Mouse (Mus musculus) heart, adult 2 months (tissue): ENCODE results near the gene Spns2.

Source experiments
- CTCF ChIP-seq: fragments of 200-600 bp; IDR thresholded peaks from 2 replicates; pipeline ENCODE4 v1.8.1; 2022; ENCODE audit warnings: antibody characterized with exemption, mild to moderate bottlenecking, moderate library complexity
- EP300 ChIP-seq: fragments of 200-500 bp; IDR thresholded peaks from 2 replicates; pipeline ENCODE4 v1.6.1; 2011; ENCODE audit warnings: low read depth, low read length, control low read depth; ENCODE audit not compliant: insufficient read depth
- POLR2A ChIP-seq: fragments of 200-500 bp; IDR thresholded peaks from 2 replicates; pipeline ENCODE4 v1.6.1; 2011; ENCODE audit warnings: mild to moderate bottlenecking, low read depth, low read length, control low read depth; ENCODE audit not compliant: insufficient read depth

DNA sequence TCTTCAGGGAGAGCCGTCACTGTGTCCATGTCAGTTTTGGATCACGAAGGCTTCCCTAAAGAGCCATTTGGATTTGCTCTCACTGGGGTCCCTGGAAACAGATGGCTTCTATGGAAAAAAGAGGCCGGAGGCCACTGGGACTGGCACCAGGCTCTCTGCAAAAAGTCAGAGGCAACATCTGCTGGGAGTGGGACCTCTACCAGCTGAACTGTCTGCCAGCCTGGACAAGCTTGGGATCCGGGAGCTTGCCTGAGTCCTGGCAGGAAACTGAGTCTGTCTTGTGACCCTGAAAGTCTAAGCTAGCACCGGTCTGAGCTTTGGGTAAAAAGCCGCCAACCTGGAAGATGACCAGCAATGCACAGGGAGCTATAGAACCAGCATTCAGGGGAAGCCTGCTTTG, 18.3 kb downstream of the Spns2 start:
- TF ChIP-seq CTCF = no peak
- no peak for TF ChIP-seq EP300
- no peak for TF ChIP-seq POLR2A
